Mouse (Mus musculus): ENCODE measurements around the gene Tmem183a. TPM values are rescaled to one million over a fixed set of nuclear protein-coding genes. Genes with fewer than 3 reads are reported as not detected.

The Tmem183a gene
- total and polyA plus RNA-seq, 3 experiments = 41.5 to 73.6 (median 61.1) TPM

- DNase-seq (ENCODE audit: extremely low read depth) = no peak
- Histone ChIP-seq H3K4me1 (ENCODE audit: control insufficient read depth in 1 of 2, insufficient read depth in 2 of 2) (peaks cover 7 to 35% of the 10 kb centered on the region in 2 experiments), H3K9me3 (replicated peaks; ENCODE audit: low read length) (no peaks in the 10 kb centered on the region), H3K36me3 (replicated peaks in 1 of 2; ENCODE audit: control insufficient read depth in 1 of 2, insufficient read depth in 1 of 2, low read length in 1 of 2) (no peaks in the 10 kb centered on the region), H3K4me2 (ENCODE audit: insufficient read depth, low read depth, poor library complexity, severe bottlenecking) (no peak overlapping the region), H3K27ac (ENCODE audit: insufficient read depth, low read depth) (no peak overlapping the region), H3K79me2 (replicated peaks; ENCODE audit: control insufficient read depth, extremely low read depth, insufficient read depth, poor library complexity, severe bottlenecking) (no peaks in the 10 kb centered on the region), H3K27me3 (replicated peaks) (no peaks in the 10 kb centered on the region), H3K9ac (ENCODE audit: insufficient read depth, low read depth) (no peak overlapping the region), H3K4me3 (replicated peaks in 1 of 3; ENCODE audit: low read depth in 2 of 3, low read length in 2 of 3, poor library complexity in 1 of 3) (no peak overlapping the region)
- TF ChIP-seq MXI1 (IDR thresholded peaks at IDR 0.05; ENCODE audit: low read depth, low read length) = no peak
- no peak for TF ChIP-seq RCOR1 (conservative IDR thresholded peaks at IDR 0.05; ENCODE audit: low read depth, low read length)
- TF ChIP-seq KAT2A (IDR thresholded peaks at IDR 0.05; ENCODE audit: insufficient replicate concordance, low read length) = no peak
- TF ChIP-seq IRF4 (IDR thresholded peaks at IDR 0.05; ENCODE audit: low read depth, low read length) = no peak
- TF ChIP-seq MAFK (IDR thresholded peaks at IDR 0.05; ENCODE audit: insufficient replicate concordance, low read length) = no peak
- no peak for TF ChIP-seq SMC3 (IDR thresholded peaks at IDR 0.05; ENCODE audit: low read depth, low read length)
- TF ChIP-seq GABPA (IDR thresholded peaks at IDR 0.05; ENCODE audit: insufficient replicate concordance, low read depth, low read length) = no peak
- TF ChIP-seq CHD2 (IDR thresholded peaks at IDR 0.05; ENCODE audit: low read length) = no peak
- in situ Hi-C loops (cut with MboI; ENCODE audit: low pct_ligation_motif_present, low pct_unique_long_range_greater_than_20kb, low sequenced_read_pairs) = loop anchor here (25.0 kb wide), 1 partner anchor 395 kb away; the partner anchor contains the start of genes Optc and Prelp
- dilution Hi-C loops (cut with MboI; ENCODE audit: extremely low pct_ligation_motif_present, extremely low pct_unique_long_range_greater_than_20kb, low sequenced_read_pairs) = no loop called here
Measured at GRCm38 (mm10) chr1:134307409-134307808, 54.4 kb downstream of the Tmem183a start.

- peaks cover 8 to 52% of the 10 kb centered on the region in 2 experiments for H3K4me1 ChIP-seq (ENCODE audit: control insufficient read depth in 1 of 2, insufficient read depth in 2 of 2)
- H3K79me2 ChIP-seq (replicated peaks; ENCODE audit: control insufficient read depth, extremely low read depth, insufficient read depth, poor library complexity, severe bottlenecking) = no peaks in the 10 kb centered on the region
- TF ChIP-seq ELF1 (IDR thresholded peaks at IDR 0.05; ENCODE audit: low read depth, low read length) = no peak
- TF ChIP-seq CHD2 (IDR thresholded peaks at IDR 0.05; ENCODE audit: low read length) = no peak
- no peak for TF ChIP-seq KAT2A (IDR thresholded peaks at IDR 0.05; ENCODE audit: insufficient replicate concordance, low read length)
- TF ChIP-seq MYC (IDR thresholded peaks at IDR 0.05; ENCODE audit: low read depth, low read length) = no peak
- no peak for TF ChIP-seq MAX (IDR thresholded peaks at IDR 0.05; ENCODE audit: low read length)
- no peak for TF ChIP-seq CTCF (conservative IDR thresholded peaks at IDR 0.05 in 1 of 2, IDR thresholded peaks at IDR 0.05 in 1 of 2; ENCODE audit: low read depth in 2 of 2, low read length in 2 of 2)
- TF ChIP-seq RCOR1 (conservative IDR thresholded peaks at IDR 0.05; ENCODE audit: low read depth, low read length) = no peak
- no peak for TF ChIP-seq IRF4 (IDR thresholded peaks at IDR 0.05; ENCODE audit: low read depth, low read length)
- TF ChIP-seq HCFC1 (IDR thresholded peaks at IDR 0.05; ENCODE audit: low read depth, low read length) = no peak
- TF ChIP-seq MEF2A (IDR thresholded peaks at IDR 0.05; ENCODE audit: borderline replicate concordance, low read depth, low read length) = no peak
- TF ChIP-seq ETS1 (conservative IDR thresholded peaks at IDR 0.05; ENCODE audit: low read depth, low read length) = no peak
- TF ChIP-seq POLR2A (IDR thresholded peaks at IDR 0.05; ENCODE audit: low read depth, low read length) = no peak
- no peak for TF ChIP-seq ZNF384 (IDR thresholded peaks at IDR 0.05; ENCODE audit: low read depth, low read length)
- no peaks in the 10 kb centered on the region for H3K36me3 ChIP-seq (replicated peaks in 1 of 2; ENCODE audit: control insufficient read depth in 1 of 2, insufficient read depth in 1 of 2, low read length in 1 of 2)
- H3K4me2 ChIP-seq (ENCODE audit: insufficient read depth, low read depth, poor library complexity, severe bottlenecking) = no peak overlapping the region
- no peak overlapping the region for H3K9ac ChIP-seq (ENCODE audit: insufficient read depth, low read depth)
- no peaks in the 10 kb centered on the region for H3K9me3 ChIP-seq (replicated peaks; ENCODE audit: low read length)
- in situ Hi-C loops (cut with MboI; ENCODE audit: low pct_ligation_motif_present, low pct_unique_long_range_greater_than_20kb, low sequenced_read_pairs) (loop anchor here (25.0 kb wide), 1 partner anchor 393 kb away; the partner anchor contains the start of genes Optc and Prelp), dilution Hi-C loops (cut with MboI; ENCODE audit: extremely low pct_ligation_motif_present, extremely low pct_unique_long_range_greater_than_20kb, low sequenced_read_pairs) (no loop called here)
- no peak overlapping the region for H3K4me3 ChIP-seq (replicated peaks in 1 of 3; ENCODE audit: low read depth in 2 of 3, low read length in 2 of 3, poor library complexity in 1 of 3)
- DNase-seq (ENCODE audit: extremely low read depth) = no peak
- H3K27ac ChIP-seq (ENCODE audit: insufficient read depth, low read depth) = no peak overlapping the region
- H3K27me3 ChIP-seq (replicated peaks) = no peaks in the 10 kb centered on the region
Measured at GRCm38 (mm10) chr1:134304940-134305339, 56.8 kb downstream of the Tmem183a start.

Measured in CH12.LX (cell line).